Mouse (Mus musculus) brown adipose tissue, adult 24 weeks (tissue): ENCODE results near the gene Itpr1. TPM values are rescaled to one million over a fixed set of nuclear protein-coding genes. Genes with fewer than 3 reads are reported as not detected.

Experiments used
- H3K27ac ChIP-seq: fragments of 200-500 bp; replicated peaks from 2 replicates; pipeline ENCODE4 v1.5.1; 2012; ENCODE audit warnings: low read depth, mild to moderate bottlenecking, low read length
- H3K4me1 ChIP-seq: fragments of 200-500 bp; 2 replicates; pipeline ENCODE4 v1.6.1; 2012; ENCODE audit warnings: low read length, mixed read lengths; ENCODE audit not compliant: control insufficient read depth, insufficient read depth, insufficient read length
- H3K4me3 ChIP-seq: fragments of 200-500 bp; 2 replicates; pipeline ENCODE4 v1.5.1; 2012; ENCODE audit warnings: low read depth, mild to moderate bottlenecking, low read length, moderate library complexity; ENCODE audit not compliant: insufficient read depth
- polyA plus RNA-seq: library from polyadenylated mRNA; stranded (reverse); fragments of >200 nt; gene quantifications from 2 replicates; pipeline ENCODE4 v1.2.4, GENCODE M21; 2012; ENCODE audit not compliant: missing spikeins, insufficient read depth, insufficient read length

Gene Itpr1
- polyA plus RNA-seq, 1 experiment: 42.5 TPM

GRCm38 (mm10) chr6:108494185-108494804 is 281.4 kb downstream of the Itpr1 start:
- Histone ChIP-seq H3K4me3 (no peak overlapping the region), H3K4me1 (no peaks in the 10 kb centered on the region), H3K27ac (no peak overlapping the region)

DNA sequence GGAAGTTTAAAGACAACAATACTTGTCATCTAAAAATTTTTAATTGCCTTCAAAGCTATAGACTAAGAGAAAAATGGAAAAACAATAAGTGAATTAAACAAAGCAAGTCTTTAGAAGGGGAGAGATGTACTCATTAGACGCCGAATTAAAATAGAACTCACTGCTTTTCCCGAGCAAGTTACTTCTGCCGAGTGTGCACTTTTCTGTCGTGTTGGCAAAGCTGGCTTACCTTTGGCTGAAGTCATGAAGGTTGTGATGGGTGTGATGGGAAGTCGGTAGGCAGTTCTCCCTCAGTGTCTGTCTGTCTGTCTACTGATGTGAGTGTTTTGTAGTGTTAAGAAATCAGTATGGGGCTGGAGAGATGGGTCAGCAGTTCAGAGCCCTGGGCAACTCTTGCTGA is 282.1 kb downstream of the Itpr1 start:
- no peak overlapping the region for H3K4me3 ChIP-seq
- no peaks in the 10 kb centered on the region for H3K4me1 ChIP-seq
- no peak overlapping the region for H3K27ac ChIP-seq

DNA sequence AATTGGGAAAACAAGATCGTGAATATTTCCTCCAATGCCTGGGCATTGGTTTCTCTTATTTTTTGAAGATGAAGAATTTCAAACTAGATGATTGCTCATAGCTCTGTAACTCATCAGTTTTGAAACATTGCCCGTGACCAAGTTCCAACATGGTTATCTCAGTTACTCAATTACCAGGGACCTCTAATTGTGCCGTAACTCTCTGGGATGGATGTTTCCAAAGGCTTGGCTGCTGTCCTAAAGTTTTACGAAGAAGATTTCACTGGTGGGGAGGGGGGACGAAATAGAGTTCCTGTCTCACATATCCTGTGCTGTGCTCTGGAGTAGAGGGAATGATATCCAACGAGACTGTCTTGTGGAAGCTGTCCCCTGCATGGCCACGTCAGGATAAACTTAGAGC is 285.2 kb downstream of the Itpr1 start:
- no peak overlapping the region for H3K27ac ChIP-seq
- H3K4me3 ChIP-seq: no peak overlapping the region
- H3K4me1 ChIP-seq: no peaks in the 10 kb centered on the region

DNA sequence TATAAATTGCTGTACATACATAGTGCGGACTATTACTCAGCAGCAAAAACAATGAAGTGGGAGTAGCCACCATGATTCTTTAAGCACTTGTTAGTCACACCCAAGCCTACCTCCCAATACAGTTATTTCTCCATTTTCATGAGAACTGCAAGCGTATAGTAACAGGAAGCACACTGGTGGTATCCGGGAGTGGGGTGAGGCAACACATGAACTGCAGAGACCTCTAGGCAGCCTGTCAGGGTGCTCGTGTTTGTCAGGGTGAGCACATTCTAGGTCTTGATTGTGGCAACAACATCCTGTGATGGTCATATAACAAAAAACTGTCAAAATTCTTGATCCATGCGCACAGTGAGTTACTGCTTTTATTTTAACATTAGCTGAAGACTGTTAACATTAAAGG is 290.8 kb downstream of the Itpr1 start:
- Histone ChIP-seq H3K4me1 (no peaks in the 10 kb centered on the region), H3K4me3 (no peak overlapping the region), H3K27ac (no peak overlapping the region)

DNA sequence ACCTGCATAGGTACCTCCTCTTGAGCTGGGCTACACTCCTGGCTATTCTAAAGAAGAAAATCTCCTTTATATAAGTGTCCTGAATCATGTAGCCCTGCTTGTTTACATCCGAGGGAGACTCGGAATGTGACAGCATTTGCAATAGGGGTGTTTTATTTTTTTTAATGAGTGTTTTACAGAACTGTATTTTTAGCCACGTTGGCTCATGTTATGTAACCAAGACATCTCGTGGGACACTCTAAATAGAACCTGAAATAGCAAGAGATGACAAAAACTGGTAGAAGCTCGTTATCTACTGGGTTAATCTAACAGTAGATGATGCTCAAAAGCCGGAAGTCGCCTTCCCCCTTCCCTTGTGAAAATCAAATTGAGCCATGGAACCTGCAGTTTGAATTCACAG is 291.8 kb downstream of the Itpr1 start:
- H3K27ac ChIP-seq: no peak overlapping the region
- H3K4me1 ChIP-seq: no peaks in the 10 kb centered on the region
- H3K4me3 ChIP-seq: no peak overlapping the region

GRCm38 (mm10) chr6:108506161-108506560 is 293.3 kb downstream of the Itpr1 start:
- H3K27ac ChIP-seq: no peak overlapping the region
- H3K4me3 ChIP-seq: no peak overlapping the region
- no peaks in the 10 kb centered on the region for H3K4me1 ChIP-seq

- Histone ChIP-seq H3K4me1 (no peaks in the 10 kb centered on the region), H3K27ac (no peak overlapping the region), H3K4me3 (no peak overlapping the region)
Observed at GRCm38 (mm10) chr6:108507337-108507736, 294.4 kb downstream of the Itpr1 start.

GRCm38 (mm10) chr6:108509320-108509719 is 296.4 kb downstream of the Itpr1 start:
- H3K27ac ChIP-seq: no peak overlapping the region
- no peaks in the 10 kb centered on the region for H3K4me1 ChIP-seq
- no peak overlapping the region for H3K4me3 ChIP-seq

- no peak overlapping the region for H3K27ac ChIP-seq
- H3K4me1 ChIP-seq: no peaks in the 10 kb centered on the region
- no peak overlapping the region for H3K4me3 ChIP-seq
Observed at GRCm38 (mm10) chr6:108510101-108510500, 297.2 kb downstream of the Itpr1 start.

GRCm38 (mm10) chr6:108512097-108512496 is 299.2 kb downstream of the Itpr1 start:
- no peak overlapping the region for H3K4me3 ChIP-seq
- no peak overlapping the region for H3K27ac ChIP-seq
- no peaks in the 10 kb centered on the region for H3K4me1 ChIP-seq

GRCm38 (mm10) chr6:108512994-108513393 is 300.1 kb downstream of the Itpr1 start:
- Histone ChIP-seq H3K4me1 (no peaks in the 10 kb centered on the region), H3K27ac (no peak overlapping the region), H3K4me3 (no peak overlapping the region)

- no peak overlapping the region for H3K4me3 ChIP-seq
- H3K27ac ChIP-seq: no peak overlapping the region
- 0 out of 2 replicates have a peak, but pooled peaks cover 2% of the 10 kb centered on the region for H3K4me1 ChIP-seq
Observed at GRCm38 (mm10) chr6:108516248-108516647, 303.4 kb downstream of the Itpr1 start.

GRCm38 (mm10) chr6:108517241-108517981 is 304.5 kb downstream of the Itpr1 start:
- Histone ChIP-seq H3K4me3 (no peak overlapping the region), H3K4me1 (0 out of 2 replicates have a peak, but pooled peaks cover 2% of the 10 kb centered on the region), H3K27ac (no peak overlapping the region)

DNA sequence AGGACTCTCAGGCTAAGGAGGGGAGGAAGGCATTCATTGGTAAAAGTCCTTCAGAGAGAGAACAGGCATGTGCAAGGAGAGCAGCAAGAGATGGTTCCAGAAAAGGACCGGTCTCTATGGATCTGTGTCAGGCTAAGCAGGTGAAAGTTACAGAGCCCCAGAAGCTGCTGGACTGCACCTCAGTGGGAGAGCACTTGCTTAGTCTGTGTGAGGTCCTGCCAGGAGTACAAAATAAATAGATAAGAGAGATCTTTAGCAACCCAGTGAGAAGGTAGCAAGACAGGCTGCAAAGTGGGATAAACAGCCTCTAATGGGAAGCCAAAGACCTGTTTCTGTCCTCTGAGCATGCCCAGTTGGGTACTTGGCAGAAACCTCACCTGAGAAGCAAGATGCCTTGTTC is 305.1 kb downstream of the Itpr1 start:
- Histone ChIP-seq H3K4me1 (0 out of 2 replicates have a peak, but pooled peaks cover 2% of the 10 kb centered on the region), H3K4me3 (no peak overlapping the region), H3K27ac (no peak overlapping the region)

GRCm38 (mm10) chr6:108518552-108518951 is 305.7 kb downstream of the Itpr1 start:
- Histone ChIP-seq H3K27ac (no peak overlapping the region), H3K4me3 (no peak overlapping the region), H3K4me1 (0 out of 2 replicates have a peak, but pooled peaks cover 2% of the 10 kb centered on the region)

DNA sequence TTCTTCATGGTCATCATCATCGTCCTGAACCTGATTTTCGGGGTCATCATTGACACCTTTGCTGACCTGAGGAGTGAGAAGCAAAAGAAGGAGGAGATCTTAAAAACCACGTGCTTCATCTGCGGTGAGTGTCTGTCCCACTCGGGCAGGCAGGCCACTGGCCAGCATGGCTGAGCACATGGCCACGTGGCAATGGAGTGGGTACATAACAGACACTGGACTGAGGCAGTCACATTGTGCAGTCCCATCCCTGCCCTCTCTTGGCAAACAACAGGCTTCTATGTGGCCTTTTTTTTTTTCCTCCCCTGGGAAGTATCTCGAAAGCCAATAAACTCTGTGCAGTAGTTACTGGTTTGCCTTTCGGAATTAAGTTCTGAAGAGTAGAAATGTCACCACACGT is 306.4 kb downstream of the Itpr1 start:
- Histone ChIP-seq H3K4me1 (0 out of 2 replicates have a peak, but pooled peaks cover 2% of the 10 kb centered on the region), H3K4me3 (no peak overlapping the region), H3K27ac (no peak overlapping the region)
